Mouse (Mus musculus): ENCODE results near the gene Ypel4. TPM values are rescaled to one million over a fixed set of nuclear protein-coding genes. Genes with fewer than 3 reads are reported as not detected.

The Ypel4 gene
- polyA plus RNA-seq, 1 experiment = 42.6 TPM

DNA sequence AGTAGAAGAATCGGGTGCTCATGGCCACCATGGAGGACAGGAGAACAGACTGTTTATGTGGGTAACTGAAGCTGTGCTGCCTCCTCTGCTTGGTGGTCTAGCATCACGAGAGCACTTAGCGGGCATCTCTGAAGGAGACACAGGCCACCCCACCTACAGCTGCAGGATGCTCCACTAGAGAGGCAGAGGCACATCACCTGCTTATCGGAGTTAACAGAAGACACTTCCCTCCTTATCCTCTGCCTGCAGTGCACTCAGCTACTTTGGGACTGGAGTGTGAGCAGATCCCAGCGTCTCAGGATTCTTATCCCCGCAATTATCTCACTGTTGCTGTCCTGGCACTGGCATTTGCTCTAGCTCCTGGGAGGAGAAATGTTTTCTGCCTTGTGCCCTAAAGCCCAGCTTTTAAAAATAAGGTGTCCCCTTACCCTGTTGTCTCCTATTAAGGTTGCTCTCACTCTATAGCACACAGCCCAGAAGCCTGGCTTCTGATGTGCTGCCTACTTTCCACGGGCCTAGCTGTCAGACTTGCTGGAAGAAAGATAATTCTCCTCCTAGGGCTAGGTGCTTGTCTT lies 1.6 kb downstream of the Ypel4 start:
- Histone ChIP-seq H3K36me3 (ENCODE audit: control insufficient read depth, insufficient read depth, low read length) (no peaks in the 10 kb centered on the region), H3K27ac (ENCODE audit: insufficient read depth, low read length) (peak overlapping the region; percentile 38; the same call in 1 of the 2 replicates), H3K27me3 (ENCODE audit: control insufficient read depth, insufficient read depth, low read length) (peaks cover 8% of the 10 kb centered on the region; the same call in 1 of the 2 replicates), H3K4me3 (ENCODE audit: extremely low read depth, insufficient read depth, insufficient read length) (peak overlapping the region; percentile 23; the same call in 1 of the 2 replicates), H3K4me1 (ENCODE audit: control insufficient read depth, insufficient read depth, insufficient read length) (no peaks in the 10 kb centered on the region; the same call in 1 of the 2 replicates)
- WGBS = 21% methylated on average over 7 of the region's 7 CpGs
- TF ChIP-seq CTCF (IDR thresholded peaks at IDR 0.05; ENCODE audit: extremely low read depth, insufficient read depth, insufficient read length, insufficient replicate concordance) (no peak), POLR2A (IDR thresholded peaks at IDR 0.05; ENCODE audit: low read depth, low read length) (no peak)
- DNase-seq (ENCODE audit: low read depth in 1 of 2, low spot score in 2 of 2) = no peak

DNA sequence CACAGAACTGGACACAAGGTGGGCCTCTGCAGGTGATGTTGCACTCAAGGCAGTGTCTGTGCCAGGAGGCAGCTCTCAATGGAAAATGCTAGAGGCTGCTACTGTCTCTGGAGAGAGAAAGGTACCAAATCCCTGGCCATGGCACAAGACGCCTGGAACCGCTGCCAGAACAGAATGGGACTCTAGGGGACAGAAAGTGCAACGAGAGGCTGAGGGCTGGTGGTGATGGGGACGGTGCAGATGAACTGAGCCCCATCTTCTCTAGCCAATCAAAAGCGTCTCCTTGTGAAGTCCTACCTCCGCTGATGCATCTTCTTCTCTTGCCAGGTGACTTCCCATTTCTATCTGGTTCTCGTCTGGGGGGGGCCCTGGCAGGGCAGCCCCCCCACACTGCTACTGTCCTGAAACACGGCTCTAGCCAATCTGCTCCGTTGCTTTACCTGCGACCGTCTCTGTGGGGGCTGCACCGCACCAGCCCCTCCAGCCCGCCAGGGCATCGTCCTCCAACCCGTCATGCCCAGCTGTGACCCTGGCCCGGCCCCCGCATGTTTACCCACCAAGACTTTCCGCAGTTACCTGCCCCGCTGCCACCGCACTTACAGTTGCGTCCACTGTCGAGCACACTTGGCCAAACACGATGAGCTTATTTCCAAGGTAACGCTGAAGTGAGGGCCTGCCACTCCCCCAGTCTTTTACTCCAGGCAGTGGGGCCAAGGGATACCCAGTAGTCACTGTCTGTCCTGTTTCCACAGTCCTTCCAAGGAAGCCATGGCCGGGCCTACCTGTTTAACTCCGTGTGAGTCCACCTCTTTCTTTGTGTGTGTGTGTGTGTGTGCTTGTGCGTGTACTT lies 2.7 kb downstream of the Ypel4 start:
- no peak for TF ChIP-seq CTCF (IDR thresholded peaks at IDR 0.05; ENCODE audit: extremely low read depth, insufficient read depth, insufficient read length, insufficient replicate concordance)
- TF ChIP-seq POLR2A (IDR thresholded peaks at IDR 0.05; ENCODE audit: low read depth, low read length) = no peak
- WGBS = 22% methylated on average over 27 of the region's 27 CpGs
- no peaks in the 10 kb centered on the region for H3K36me3 ChIP-seq (ENCODE audit: control insufficient read depth, insufficient read depth, low read length)
- H3K4me3 ChIP-seq (ENCODE audit: extremely low read depth, insufficient read depth, insufficient read length) = no peak overlapping the region
- no peak overlapping the region; the same call in 1 of the 2 replicates for H3K27ac ChIP-seq (ENCODE audit: insufficient read depth, low read length)
- no peak for DNase-seq (ENCODE audit: low read depth in 1 of 2, low spot score in 2 of 2)
- peaks cover 8% of the 10 kb centered on the region; the same call in 1 of the 2 replicates for H3K27me3 ChIP-seq (ENCODE audit: control insufficient read depth, insufficient read depth, low read length)
- no peaks in the 10 kb centered on the region; the same call in 1 of the 2 replicates for H3K4me1 ChIP-seq (ENCODE audit: control insufficient read depth, insufficient read depth, insufficient read length)

DNA sequence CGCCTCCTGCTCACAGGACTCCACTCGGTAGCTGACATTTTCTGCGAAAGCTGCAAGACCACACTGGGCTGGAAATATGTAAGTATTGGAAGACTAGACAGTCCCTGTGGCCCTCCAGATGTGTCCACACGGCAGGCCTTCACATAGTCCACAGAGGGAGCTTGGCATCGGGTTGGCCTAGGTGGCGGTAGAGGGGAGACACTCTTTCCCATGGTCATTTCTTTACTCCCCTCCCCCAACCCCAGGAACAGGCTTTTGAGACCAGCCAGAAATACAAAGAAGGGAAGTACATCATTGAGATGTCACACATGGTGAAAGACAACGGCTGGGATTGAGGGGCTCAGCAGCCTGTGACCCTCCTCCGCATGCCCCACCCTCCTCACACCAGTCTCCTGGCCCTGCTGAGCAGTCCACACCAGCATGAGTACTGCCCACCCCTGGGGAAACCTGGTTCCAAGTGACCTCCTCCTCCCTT lies 3.6 kb downstream of the Ypel4 start:
- 23% methylated on average over 8 of the region's 8 CpGs for WGBS
- TF ChIP-seq CTCF (IDR thresholded peaks at IDR 0.05; ENCODE audit: extremely low read depth, insufficient read depth, insufficient read length, insufficient replicate concordance) = no peak
- TF ChIP-seq POLR2A (IDR thresholded peaks at IDR 0.05; ENCODE audit: low read depth, low read length) = no peak
- H3K27me3 ChIP-seq (ENCODE audit: control insufficient read depth, insufficient read depth, low read length) = peaks cover 8% of the 10 kb centered on the region; the same call in 1 of the 2 replicates
- H3K27ac ChIP-seq (ENCODE audit: insufficient read depth, low read length) = no peak overlapping the region
- H3K36me3 ChIP-seq (ENCODE audit: control insufficient read depth, insufficient read depth, low read length) = no peaks in the 10 kb centered on the region
- no peak for DNase-seq (ENCODE audit: low read depth in 1 of 2, low spot score in 2 of 2)
- no peak overlapping the region for H3K4me3 ChIP-seq (ENCODE audit: extremely low read depth, insufficient read depth, insufficient read length)
- no peaks in the 10 kb centered on the region; the same call in 1 of the 2 replicates for H3K4me1 ChIP-seq (ENCODE audit: control insufficient read depth, insufficient read depth, insufficient read length)

DNA sequence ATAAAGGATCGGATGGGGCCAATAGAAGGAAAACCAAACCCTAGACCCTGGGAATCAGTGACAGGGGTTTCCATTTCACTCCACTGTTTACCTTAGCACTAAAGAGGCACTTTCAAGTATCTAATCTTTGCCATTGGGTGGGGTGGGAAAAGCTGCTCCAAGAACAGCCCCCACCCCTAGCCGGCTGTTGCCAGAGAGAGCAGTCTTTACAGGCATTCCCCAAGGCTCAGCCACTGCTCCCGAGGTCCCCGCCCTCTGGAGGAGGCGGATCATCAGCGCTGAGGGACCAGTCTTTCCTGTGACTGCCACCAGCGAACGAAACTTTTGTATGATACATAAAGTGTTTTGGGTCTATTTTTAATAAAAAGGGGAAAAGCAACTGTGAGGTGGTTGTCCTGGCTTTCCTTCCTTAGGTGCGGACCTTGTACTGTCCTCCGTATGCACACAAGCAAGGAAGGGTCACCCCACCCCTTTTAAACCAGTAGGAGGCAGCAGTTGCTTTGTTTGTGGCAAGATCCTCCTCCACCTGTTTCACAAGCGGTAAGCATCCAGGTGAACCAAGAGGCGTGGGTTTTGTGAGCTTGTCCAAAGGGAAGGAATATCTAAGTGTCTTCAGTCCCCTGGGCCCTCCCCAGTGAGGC lies 4.5 kb downstream of the Ypel4 start:
- Histone ChIP-seq H3K4me3 (ENCODE audit: extremely low read depth, insufficient read depth, insufficient read length) (no peak overlapping the region), H3K27ac (ENCODE audit: insufficient read depth, low read length) (no peak overlapping the region), H3K4me1 (ENCODE audit: control insufficient read depth, insufficient read depth, insufficient read length) (peaks cover 4% of the 10 kb centered on the region; the same call in 1 of the 2 replicates), H3K36me3 (ENCODE audit: control insufficient read depth, insufficient read depth, low read length) (no peaks in the 10 kb centered on the region), H3K27me3 (ENCODE audit: control insufficient read depth, insufficient read depth, low read length) (peaks cover 15% of the 10 kb centered on the region)
- WGBS = 18% methylated on average over 12 of the region's 12 CpGs
- peak; percentile 8; the same call in 1 of the 2 replicates for TF ChIP-seq CTCF (IDR thresholded peaks at IDR 0.05; ENCODE audit: extremely low read depth, insufficient read depth, insufficient read length, insufficient replicate concordance)
- TF ChIP-seq POLR2A (IDR thresholded peaks at IDR 0.05; ENCODE audit: low read depth, low read length) = no peak
- DNase-seq (ENCODE audit: low read depth in 1 of 2, low spot score in 2 of 2) = no peak

DNA sequence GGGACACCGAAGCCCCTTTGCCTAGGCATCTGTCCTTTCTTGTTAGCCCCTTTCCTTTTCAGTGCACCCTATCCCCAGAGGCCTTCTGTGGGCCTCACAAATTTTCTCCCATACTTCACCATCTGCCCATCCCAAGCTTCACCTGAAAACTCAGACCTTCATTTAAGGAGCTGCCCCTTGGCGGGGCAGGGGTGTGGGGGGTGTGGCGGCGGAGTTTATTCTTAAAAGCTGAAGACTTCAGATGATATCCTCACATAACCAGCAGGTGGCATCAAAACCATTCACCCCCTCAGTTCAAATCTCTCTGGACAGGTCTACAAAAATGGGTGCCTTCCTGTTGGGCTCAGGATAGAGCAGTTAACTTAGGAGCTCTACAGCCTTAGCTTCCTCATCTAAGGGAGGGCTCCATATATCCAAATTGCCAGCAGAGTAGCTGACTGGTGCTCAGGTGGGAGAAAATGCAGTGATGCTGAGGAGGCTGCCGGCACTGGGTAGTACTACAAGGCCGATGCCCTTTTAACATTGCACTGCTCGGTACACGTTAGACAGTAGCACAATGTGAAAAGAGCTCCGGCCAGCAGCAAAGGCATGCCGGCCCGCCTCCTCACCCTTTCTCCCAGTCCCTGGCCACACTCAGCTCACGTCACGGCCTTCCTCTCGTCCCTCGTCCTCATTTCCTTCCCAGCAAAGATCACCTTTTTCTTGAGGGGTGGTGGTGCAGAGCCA lies 6.9 kb downstream of the Ypel4 start:
- no peak for DNase-seq (ENCODE audit: low read depth in 1 of 2, low spot score in 2 of 2)
- H3K36me3 ChIP-seq (ENCODE audit: control insufficient read depth, insufficient read depth, low read length) = no peaks in the 10 kb centered on the region
- no peak overlapping the region for H3K27ac ChIP-seq (ENCODE audit: insufficient read depth, low read length)
- TF ChIP-seq POLR2A (IDR thresholded peaks at IDR 0.05; ENCODE audit: low read depth, low read length) = no peak
- no peak for TF ChIP-seq CTCF (IDR thresholded peaks at IDR 0.05; ENCODE audit: extremely low read depth, insufficient read depth, insufficient read length, insufficient replicate concordance)
- H3K4me1 ChIP-seq (ENCODE audit: control insufficient read depth, insufficient read depth, insufficient read length) = peaks cover 10% of the 10 kb centered on the region; the same call in 1 of the 2 replicates
- peaks cover 17% of the 10 kb centered on the region for H3K27me3 ChIP-seq (ENCODE audit: control insufficient read depth, insufficient read depth, low read length)
- H3K4me3 ChIP-seq (ENCODE audit: extremely low read depth, insufficient read depth, insufficient read length) = no peak overlapping the region
- 82% methylated on average over 15 of the region's 15 CpGs for WGBS

DNA sequence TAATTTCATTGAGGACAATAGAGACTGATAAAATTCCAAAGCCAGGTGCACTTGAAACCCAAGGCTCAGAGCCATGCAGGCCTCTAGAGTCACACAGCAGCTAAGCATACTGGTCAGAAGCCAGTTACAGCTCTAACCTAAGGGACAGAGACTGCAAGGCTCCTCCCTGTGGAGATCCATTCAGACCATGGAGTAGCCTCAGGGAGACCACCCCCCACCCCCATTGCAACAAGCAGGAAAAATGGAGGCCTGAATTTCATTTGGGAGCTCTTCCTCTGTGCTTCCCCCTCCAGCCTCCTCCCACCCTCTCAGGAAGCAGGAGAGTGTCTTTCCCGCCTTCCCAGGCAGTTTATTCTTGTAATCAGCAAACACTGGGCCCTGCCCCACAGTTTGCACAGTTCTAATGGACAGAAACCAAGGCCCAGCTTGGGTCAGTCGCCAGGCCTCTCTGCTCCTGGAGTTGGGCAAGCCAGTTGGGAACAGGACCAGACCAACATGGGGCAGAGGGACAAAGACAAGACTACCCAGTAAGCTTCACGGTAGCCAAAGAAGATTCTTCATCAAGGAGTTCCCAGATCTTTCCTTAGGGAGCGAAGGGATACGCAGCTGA lies 8.1 kb downstream of the Ypel4 start:
- Histone ChIP-seq H3K27ac (ENCODE audit: insufficient read depth, low read length) (no peak overlapping the region), H3K4me3 (ENCODE audit: extremely low read depth, insufficient read depth, insufficient read length) (no peak overlapping the region), H3K36me3 (ENCODE audit: control insufficient read depth, insufficient read depth, low read length) (no peaks in the 10 kb centered on the region), H3K4me1 (ENCODE audit: control insufficient read depth, insufficient read depth, insufficient read length) (peaks cover 10% of the 10 kb centered on the region; the same call in 1 of the 2 replicates), H3K27me3 (ENCODE audit: control insufficient read depth, insufficient read depth, low read length) (peaks cover 16% of the 10 kb centered on the region)
- no peak for TF ChIP-seq CTCF (IDR thresholded peaks at IDR 0.05; ENCODE audit: extremely low read depth, insufficient read depth, insufficient read length, insufficient replicate concordance)
- TF ChIP-seq POLR2A (IDR thresholded peaks at IDR 0.05; ENCODE audit: low read depth, low read length) = no peak
- 84% methylated on average over 5 of the region's 5 CpGs for WGBS
- DNase-seq (ENCODE audit: low read depth in 1 of 2, low spot score in 2 of 2) = no peak

Measured in spleen, adult 2 months (tissue).